Mouse (Mus musculus): ENCODE results near the gene Dennd4b. TPM values are rescaled to one million over a fixed set of nuclear protein-coding genes. Genes with fewer than 3 reads are reported as not detected.

Gene Dennd4b
- polyA plus RNA-seq, 1 experiment from 2014 or later: 7.5 TPM

DNA sequence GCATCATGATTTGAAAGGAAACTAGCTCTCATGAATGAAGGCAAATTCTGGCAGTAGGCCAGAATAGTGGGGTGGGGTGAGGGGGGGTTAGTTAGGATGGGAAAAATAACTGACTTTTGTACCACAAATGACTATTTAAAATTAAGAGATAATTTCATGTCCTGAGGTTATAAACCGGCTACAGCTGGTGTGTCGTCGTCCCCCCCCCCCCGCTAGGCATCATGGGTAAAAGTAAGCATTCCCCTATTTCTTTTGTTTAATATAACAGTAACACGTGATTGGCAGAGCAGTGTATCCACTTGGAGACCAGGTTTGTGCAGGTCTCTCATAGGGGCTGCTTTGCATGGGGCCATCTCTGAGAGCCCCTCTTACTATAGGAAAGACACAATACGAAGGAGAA, 57.3 kb downstream of the Dennd4b start:
- Histone ChIP-seq H3K4me3 (ENCODE audit: low read depth, low read length) (no peak overlapping the region), H3K36me3 (ENCODE audit: control insufficient read depth, insufficient read depth, low read length) (no peaks in the 10 kb centered on the region), H3K27ac (ENCODE audit: low read depth, low read length) (no peak overlapping the region), H3K9me3 (ENCODE audit: control insufficient read depth, low read length) (no peaks in the 10 kb centered on the region), H3K4me1 (replicated peaks; ENCODE audit: control insufficient read depth, insufficient read depth, low read length) (no peaks in the 10 kb centered on the region), H3K27me3 (replicated peaks; ENCODE audit: control insufficient read depth, insufficient read depth, low read length) (no peaks in the 10 kb centered on the region), H3K4me2 (no peak overlapping the region), H3K9ac (ENCODE audit: low read depth, low read length) (no peak overlapping the region)
- ATAC-seq (replicated peaks; ENCODE audit: low FRiP score): no peak
- no peak for DNase-seq (ENCODE audit: low spot score)
- 75% methylated on average over 6 of the region's 6 CpGs for WGBS

- Histone ChIP-seq H3K4me3 (ENCODE audit: low read depth, low read length) (no peak overlapping the region), H3K9me3 (ENCODE audit: control insufficient read depth, low read length) (no peaks in the 10 kb centered on the region), H3K27me3 (replicated peaks; ENCODE audit: control insufficient read depth, insufficient read depth, low read length) (no peaks in the 10 kb centered on the region), H3K36me3 (ENCODE audit: control insufficient read depth, insufficient read depth, low read length) (no peaks in the 10 kb centered on the region), H3K4me2 (no peak overlapping the region), H3K27ac (ENCODE audit: low read depth, low read length) (no peak overlapping the region), H3K9ac (ENCODE audit: low read depth, low read length) (no peak overlapping the region), H3K4me1 (replicated peaks; ENCODE audit: control insufficient read depth, insufficient read depth, low read length) (no peaks in the 10 kb centered on the region)
- ATAC-seq (replicated peaks; ENCODE audit: low FRiP score) (0 out of 2 replicates have a peak, but pooled peaks have one; percentile 29), DNase-seq (ENCODE audit: low spot score) (no peak)
- 70% methylated on average over 5 of the region's 5 CpGs for WGBS
Measured at GRCm38 (mm10) chr3:90323119-90323518, 58.1 kb downstream of the Dennd4b start.

Small RNAs within 50 kb of the gene (microRNA-seq; reads per million reads assigned to microRNA genes)
- gene Mir7012 (ENCODE audit: borderline number of aligned reads): not detected

Other genes starting within 250 kb of the Dennd4b start
- 159 and 173 TPM in 2 replicates for gene 4933434E20Rik, start 213.5 kb upstream of the Dennd4b start, polyA plus RNA-seq (2014; fragmentation: Nextera tagmentation; extraction: Ambion mirVana)
- gene Ubap2l, start 212.6 kb upstream of the Dennd4b start, polyA plus RNA-seq (2014; fragmentation: Nextera tagmentation; extraction: Ambion mirVana): 220 and 229 TPM in 2 replicates
- 443 and 461 TPM in 2 replicates for gene Tpm3, start 192.5 kb upstream of the Dennd4b start, polyA plus RNA-seq (2014; fragmentation: Nextera tagmentation; extraction: Ambion mirVana)
- 0.34 and 0.49 TPM in 2 replicates for gene Nup210l, start 161.1 kb upstream of the Dennd4b start, polyA plus RNA-seq (2014; fragmentation: Nextera tagmentation; extraction: Ambion mirVana)
- gene Rps27, start 51.5 kb upstream of the Dennd4b start, polyA plus RNA-seq (2014; fragmentation: Nextera tagmentation; extraction: Ambion mirVana): 1,394 and 1,458 TPM in 2 replicates
- 10.2 and 11.5 TPM in 2 replicates for gene Rab13, start 51.5 kb upstream of the Dennd4b start, polyA plus RNA-seq (2014; fragmentation: Nextera tagmentation; extraction: Ambion mirVana)
- gene Jtb, start 33.6 kb upstream of the Dennd4b start, polyA plus RNA-seq (2014; fragmentation: Nextera tagmentation; extraction: Ambion mirVana): 97.8 and 100.0 TPM in 2 replicates
- gene Creb3l4, start 21.7 kb upstream of the Dennd4b start, polyA plus RNA-seq (2014; fragmentation: Nextera tagmentation; extraction: Ambion mirVana): 0.82 and 2.2 TPM in 2 replicates
- gene Slc39a1, start 17.0 kb upstream of the Dennd4b start, polyA plus RNA-seq (2014; fragmentation: Nextera tagmentation; extraction: Ambion mirVana): 48.7 and 57.5 TPM in 2 replicates
- 12.5 and 14.8 TPM in 2 replicates for gene Crtc2, start 11.0 kb upstream of the Dennd4b start, polyA plus RNA-seq (2014; fragmentation: Nextera tagmentation; extraction: Ambion mirVana)
- gene Gatad2b, start 28.0 kb downstream of the Dennd4b start, polyA plus RNA-seq (2014; fragmentation: Nextera tagmentation; extraction: Ambion mirVana): 7.9 and 8.2 TPM in 2 replicates
- gene Slc27a3, start 124.8 kb downstream of the Dennd4b start, polyA plus RNA-seq (2014; fragmentation: Nextera tagmentation; extraction: Ambion mirVana): 6.4 and 6.7 TPM in 2 replicates
- 34.0 and 35.2 TPM in 2 replicates for gene Ints3, start 168.4 kb downstream of the Dennd4b start, polyA plus RNA-seq (2014; fragmentation: Nextera tagmentation; extraction: Ambion mirVana)
- gene Npr1, start 200.7 kb downstream of the Dennd4b start, polyA plus RNA-seq (2014; fragmentation: Nextera tagmentation; extraction: Ambion mirVana): 8.0 and 9.2 TPM in 2 replicates
- 169 and 174 TPM in 2 replicates for gene Ilf2, start 210.9 kb downstream of the Dennd4b start, polyA plus RNA-seq (2014; fragmentation: Nextera tagmentation; extraction: Ambion mirVana)
- gene Snapin, start 225.8 kb downstream of the Dennd4b start, polyA plus RNA-seq (2014; fragmentation: Nextera tagmentation; extraction: Ambion mirVana): 44.9 and 46.4 TPM in 2 replicates
- 78.2 and 86.3 TPM in 2 replicates for gene Chtop, start 244.3 kb downstream of the Dennd4b start, polyA plus RNA-seq (2014; fragmentation: Nextera tagmentation; extraction: Ambion mirVana)
- 16.5 and 21.9 TPM in 2 replicates for gene S100a1, start 249.2 kb downstream of the Dennd4b start, polyA plus RNA-seq (2014; fragmentation: Nextera tagmentation; extraction: Ambion mirVana)
- 21.4 and 22.7 TPM in 2 replicates for gene S100a13, start 249.2 kb downstream of the Dennd4b start, polyA plus RNA-seq (2014; fragmentation: Nextera tagmentation; extraction: Ambion mirVana)

Measured in liver, embryonic 11.5 days (tissue).